Mouse (Mus musculus) forebrain, embryonic 13.5 days (tissue): Measurements from ENCODE around the gene Pde4d. TPM values are rescaled to one million over a fixed set of nuclear protein-coding genes. Genes with fewer than 3 reads are reported as not detected.
A peak's percentile ranks its signal among the peaks of the same experiment; 100 is the strongest.

Experiments used
- ATAC-seq: fragments of 200-750 bp; cut with Nextera tagmentation; 2 replicates; pipeline ENCODE4 v1.8.0; 2017
- H3K27ac ChIP-seq: fragments of 300-500 bp; sonication (generic); 2 replicates; pipeline ENCODE4 v1.5.1; 2015; ENCODE audit warnings: inconsistent platforms, mild to moderate bottlenecking, moderate library complexity
- H3K27me3 ChIP-seq: fragments of 300-500 bp; sonication (generic); 2 replicates; pipeline ENCODE4 v1.6.1; 2015; ENCODE audit warnings: mild to moderate bottlenecking, inconsistent platforms
- H3K36me3 ChIP-seq: fragments of 300-500 bp; sonication (generic); 2 replicates; pipeline ENCODE4 v1.6.1; 2015; ENCODE audit warnings: mild to moderate bottlenecking, inconsistent platforms; ENCODE audit not compliant: poor library complexity, severe bottlenecking
- H3K4me1 ChIP-seq: fragments of 300-500 bp; sonication (generic); 2 replicates; pipeline ENCODE4 v1.6.1; 2015; ENCODE audit warnings: inconsistent platforms
- H3K4me2 ChIP-seq: fragments of 300-500 bp; sonication (generic); 2 replicates; pipeline ENCODE4 v1.6.1; 2015; ENCODE audit warnings: inconsistent platforms, mild to moderate bottlenecking, moderate library complexity
- H3K4me3 ChIP-seq: fragments of 300-500 bp; sonication (generic); 2 replicates; pipeline ENCODE4 v1.5.1; 2015; ENCODE audit warnings: mild to moderate bottlenecking, inconsistent platforms
- H3K9ac ChIP-seq: fragments of 300-500 bp; sonication (generic); 2 replicates; pipeline ENCODE4 v1.6.1; 2015; ENCODE audit warnings: mild to moderate bottlenecking, inconsistent platforms
- H3K9me3 ChIP-seq: fragments of 300-500 bp; sonication (generic); replicated peaks from 2 replicates; pipeline ENCODE4 v1.6.1; 2016; ENCODE audit warnings: inconsistent platforms
- WGBS: fragments of 180-500 bp; shearing (Covaris S2); methylation state at CpG from one replicate; pipeline ENCODE4 v1.1.7; 2015; 5-methylcytosine and 5-hydroxymethylcytosine counted together
- polyA plus RNA-seq: library from polyadenylated mRNA; unstranded; fragments of >200 nt; fragmentation: Nextera tagmentation; extraction: Ambion mirVana; gene quantifications from 2 replicates; pipeline ENCODE4 v1.2.1, GENCODE M21; 2015

The Pde4d gene
- polyA plus RNA-seq, 1 experiment from 2014 or later, result 11.9 TPM

DNA sequence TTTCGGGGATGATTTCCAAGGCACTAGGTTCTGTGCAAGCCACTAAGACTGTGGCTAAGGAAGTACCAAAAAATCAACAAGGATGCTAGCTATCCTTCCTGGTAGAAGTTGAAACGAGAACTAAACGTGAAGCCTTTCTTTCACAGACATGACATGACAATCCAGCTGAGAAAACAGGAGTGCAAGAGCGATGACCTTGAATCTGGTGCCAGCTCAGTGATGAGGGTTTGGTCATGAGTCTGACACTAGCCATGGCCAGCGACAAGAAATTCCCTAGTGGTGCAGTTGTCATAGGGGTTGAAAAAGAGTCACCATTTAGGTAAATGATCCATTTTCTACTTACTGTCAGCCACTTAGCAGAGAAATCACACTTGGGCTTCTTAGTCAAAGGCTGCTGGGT is 1466.2 kb downstream of the Pde4d start:
- Histone ChIP-seq H3K4me1 (peaks cover 15% of the 10 kb centered on the region), H3K27me3 (no peaks in the 10 kb centered on the region), H3K4me2 (no peak overlapping the region), H3K4me3 (no peak overlapping the region), H3K36me3 (no peaks in the 10 kb centered on the region), H3K27ac (no peak overlapping the region), H3K9me3 (no peaks in the 10 kb centered on the region), H3K9ac (no peak overlapping the region)
- 84% methylated on average over 5 of the region's 5 CpGs for WGBS
- no peak for ATAC-seq

DNA sequence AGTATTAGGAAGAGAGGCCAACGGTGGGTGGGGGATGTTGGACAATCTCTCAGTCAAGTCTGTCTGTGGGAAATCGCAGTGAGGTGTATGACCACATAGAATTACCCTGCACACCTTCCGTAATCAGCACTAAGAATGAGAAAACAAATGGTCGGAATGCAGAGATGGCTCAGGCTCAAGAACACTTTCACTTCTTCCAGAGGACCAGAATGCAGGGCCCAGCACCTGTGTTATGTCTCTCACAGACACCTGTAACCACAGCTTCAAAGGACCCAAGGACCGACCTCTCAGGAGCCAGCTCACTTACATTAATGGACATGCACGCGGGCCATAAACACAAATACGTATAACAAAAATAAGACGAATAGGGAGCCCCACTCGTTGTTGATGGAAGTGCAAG is 1467.8 kb downstream of the Pde4d start:
- H3K9ac ChIP-seq, result no peak overlapping the region
- 91% methylated on average over 10 of the region's 10 CpGs for WGBS
- no peaks in the 10 kb centered on the region for H3K36me3 ChIP-seq
- no peak overlapping the region for H3K4me3 ChIP-seq
- ATAC-seq, result no peak
- no peaks in the 10 kb centered on the region for H3K27me3 ChIP-seq
- no peak overlapping the region for H3K4me2 ChIP-seq
- H3K9me3 ChIP-seq, result no peaks in the 10 kb centered on the region
- H3K27ac ChIP-seq, result no peak overlapping the region
- peaks cover 3% of the 10 kb centered on the region; the same call in 1 of the 2 replicates for H3K4me1 ChIP-seq

DNA sequence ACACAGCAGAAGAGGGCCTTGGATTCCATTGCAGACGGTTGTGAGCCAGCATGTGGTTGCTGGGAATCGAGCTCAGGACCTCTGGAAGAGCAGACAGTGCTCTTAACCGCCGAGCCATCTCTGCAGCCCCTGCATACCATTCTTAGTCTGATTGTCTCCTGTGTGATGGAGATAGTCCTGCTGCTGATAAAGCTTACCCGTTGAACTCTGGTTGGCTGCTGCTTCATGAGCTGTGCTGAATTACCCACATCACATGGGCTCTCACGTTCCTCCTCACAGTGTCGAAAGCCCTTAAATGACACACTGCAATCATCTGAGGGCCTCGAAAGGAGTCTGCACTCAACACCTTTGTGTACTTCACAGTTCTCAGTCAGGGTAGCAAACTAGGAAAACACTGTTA is 1468.9 kb downstream of the Pde4d start:
- Histone ChIP-seq H3K4me3 (no peak overlapping the region), H3K9ac (no peak overlapping the region), H3K4me2 (no peak overlapping the region), H3K36me3 (no peaks in the 10 kb centered on the region), H3K27ac (no peak overlapping the region), H3K4me1 (no peaks in the 10 kb centered on the region), H3K9me3 (no peaks in the 10 kb centered on the region), H3K27me3 (no peaks in the 10 kb centered on the region)
- 75% methylated on average over 8 of the region's 8 CpGs for WGBS
- no peak for ATAC-seq

DNA sequence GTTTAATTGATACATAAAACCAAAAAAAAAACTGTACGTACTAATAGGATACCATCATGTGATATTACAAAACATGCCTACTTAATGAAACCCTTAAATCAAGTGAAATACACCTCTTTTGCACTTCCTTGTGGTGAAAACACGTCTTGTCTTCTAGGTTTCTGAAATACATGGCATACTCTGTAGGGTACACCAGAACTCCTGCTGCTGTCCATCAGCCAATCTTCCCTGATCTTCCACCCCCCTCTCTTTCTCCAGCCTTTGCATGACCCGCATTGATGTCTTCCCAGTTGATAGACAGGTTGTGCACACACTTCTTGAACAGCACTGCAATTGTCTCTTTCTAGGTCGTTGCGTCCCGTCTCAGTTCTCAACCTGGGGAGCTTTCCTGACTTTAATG is 1470.5 kb downstream of the Pde4d start:
- no peaks in the 10 kb centered on the region for H3K4me1 ChIP-seq
- no peak overlapping the region for H3K4me3 ChIP-seq
- H3K9ac ChIP-seq, result no peak overlapping the region
- no peaks in the 10 kb centered on the region for H3K36me3 ChIP-seq
- no peak overlapping the region for H3K27ac ChIP-seq
- 86% methylated on average over 6 of the region's 6 CpGs for WGBS
- no peaks in the 10 kb centered on the region for H3K9me3 ChIP-seq
- no peaks in the 10 kb centered on the region for H3K27me3 ChIP-seq
- no peak for ATAC-seq
- H3K4me2 ChIP-seq, result no peak overlapping the region

DNA sequence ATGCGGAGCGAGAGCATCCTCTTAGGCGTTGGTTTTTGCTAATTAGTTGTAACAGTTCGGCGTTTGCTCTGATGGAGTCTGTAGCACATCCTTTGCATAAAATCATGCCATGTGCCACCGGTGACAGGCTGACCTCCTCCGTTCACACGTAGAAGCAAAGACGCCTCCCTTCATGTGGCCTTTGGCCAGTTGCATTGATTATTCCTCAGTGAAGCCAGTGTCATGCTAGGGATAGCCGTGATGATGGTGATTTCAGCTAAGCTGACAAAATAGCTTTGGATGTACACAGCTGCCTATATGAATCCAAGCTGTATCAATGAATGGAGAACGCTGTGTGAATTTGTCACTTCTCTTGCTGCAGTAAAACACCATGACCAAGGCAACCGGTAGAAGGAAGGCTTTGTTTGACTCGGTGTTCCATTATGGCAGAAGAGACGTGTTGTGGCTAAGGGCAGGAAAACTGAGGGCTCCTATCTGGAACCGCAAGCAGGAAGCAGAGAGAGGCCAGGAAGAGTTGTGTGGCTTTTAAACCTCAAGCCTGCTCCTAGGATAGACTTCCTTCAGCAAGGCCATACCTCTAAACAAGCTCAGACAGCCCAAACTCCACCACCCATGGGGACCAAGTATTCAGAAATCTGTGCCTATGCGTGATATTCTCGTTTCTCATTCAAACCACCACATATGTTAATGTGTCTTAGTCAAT is 1471.7 kb downstream of the Pde4d start:
- peaks cover 9% of the 10 kb centered on the region for H3K4me1 ChIP-seq
- no peak overlapping the region for H3K4me2 ChIP-seq
- no peak for ATAC-seq
- no peak overlapping the region for H3K4me3 ChIP-seq
- 86% methylated on average over 17 of the region's 17 CpGs for WGBS
- no peaks in the 10 kb centered on the region for H3K36me3 ChIP-seq
- no peak overlapping the region for H3K27ac ChIP-seq
- H3K27me3 ChIP-seq, result no peaks in the 10 kb centered on the region
- no peaks in the 10 kb centered on the region for H3K9me3 ChIP-seq
- no peak overlapping the region for H3K9ac ChIP-seq

DNA sequence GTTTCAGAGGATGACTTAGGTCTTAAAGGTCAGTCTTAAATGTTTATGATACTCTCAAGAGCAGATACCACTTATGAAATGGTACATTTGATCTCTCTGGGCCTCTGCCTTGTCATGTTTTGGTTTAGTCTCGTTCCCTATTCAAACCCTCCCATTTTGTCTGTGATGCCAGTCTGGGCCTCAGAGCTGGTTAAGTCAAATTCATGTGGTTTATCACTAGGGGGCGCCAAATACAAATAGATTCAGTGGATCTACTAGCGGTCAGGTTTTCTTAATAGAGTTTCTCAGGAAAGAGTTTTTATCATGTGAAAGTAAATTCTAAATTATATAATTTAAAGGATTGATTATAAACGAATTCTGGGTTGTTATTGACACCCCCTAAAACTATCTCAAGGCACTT is 1472.5 kb downstream of the Pde4d start:
- WGBS, result under 1% methylated on average over 4 of the region's 4 CpGs
- Histone ChIP-seq H3K4me3 (no peak overlapping the region), H3K27ac (no peak overlapping the region), H3K27me3 (no peaks in the 10 kb centered on the region), H3K4me1 (peaks cover 10% of the 10 kb centered on the region), H3K9me3 (no peaks in the 10 kb centered on the region), H3K36me3 (no peaks in the 10 kb centered on the region), H3K9ac (no peak overlapping the region), H3K4me2 (no peak overlapping the region)
- peak; percentile 46 for ATAC-seq

DNA sequence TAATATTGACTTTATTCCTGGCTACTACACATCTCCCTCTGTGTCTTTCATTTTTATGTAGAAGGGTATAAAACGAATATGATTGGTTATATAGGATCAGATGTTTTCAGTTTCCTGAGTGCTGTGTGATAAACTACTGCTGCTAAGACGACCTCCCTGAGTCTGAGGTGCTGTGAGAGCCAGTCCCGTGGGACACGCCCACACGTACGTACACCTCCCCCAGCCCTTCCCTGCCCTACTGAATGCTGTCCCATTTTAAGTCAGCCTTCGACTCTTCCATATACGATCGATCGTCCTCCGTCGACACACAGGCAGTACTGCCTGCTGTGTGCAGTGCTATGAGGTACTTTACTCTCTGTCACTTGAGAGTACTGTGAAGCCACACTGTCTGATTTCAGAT is 1473.0 kb downstream of the Pde4d start:
- no peak for ATAC-seq
- Histone ChIP-seq H3K4me1 (peaks cover 10% of the 10 kb centered on the region), H3K27me3 (no peaks in the 10 kb centered on the region), H3K9me3 (no peaks in the 10 kb centered on the region), H3K4me3 (no peak overlapping the region), H3K36me3 (no peaks in the 10 kb centered on the region), H3K9ac (no peak overlapping the region), H3K27ac (no peak overlapping the region), H3K4me2 (no peak overlapping the region)
- WGBS, result 81% methylated on average over 12 of the region's 12 CpGs

DNA sequence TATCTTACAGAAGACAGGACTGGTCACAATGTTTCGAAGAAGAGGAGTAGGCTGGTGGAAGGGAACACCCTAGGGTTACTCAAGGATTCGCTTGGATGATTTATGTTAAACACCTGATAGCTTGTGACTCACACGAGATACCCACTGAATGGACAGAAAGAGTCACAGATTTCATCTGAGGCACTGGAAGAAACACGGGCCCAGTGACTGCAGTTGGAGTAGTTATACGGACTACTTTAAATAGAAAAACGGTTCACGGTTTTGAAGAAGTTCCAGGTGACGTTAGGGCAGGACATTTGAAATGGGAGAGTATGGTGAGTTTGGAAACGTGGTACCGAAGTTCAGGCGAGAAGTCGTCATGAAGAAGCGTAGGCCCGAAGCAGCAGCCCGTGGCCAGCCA is 1475.0 kb downstream of the Pde4d start:
- no peak overlapping the region for H3K27ac ChIP-seq
- no peaks in the 10 kb centered on the region for H3K36me3 ChIP-seq
- H3K4me2 ChIP-seq, result no peak overlapping the region
- H3K27me3 ChIP-seq, result no peaks in the 10 kb centered on the region
- 93% methylated on average over 15 of the region's 15 CpGs for WGBS
- no peak for ATAC-seq
- peaks cover 16% of the 10 kb centered on the region for H3K4me1 ChIP-seq
- no peak overlapping the region for H3K4me3 ChIP-seq
- no peak overlapping the region for H3K9ac ChIP-seq
- H3K9me3 ChIP-seq, result no peaks in the 10 kb centered on the region

DNA sequence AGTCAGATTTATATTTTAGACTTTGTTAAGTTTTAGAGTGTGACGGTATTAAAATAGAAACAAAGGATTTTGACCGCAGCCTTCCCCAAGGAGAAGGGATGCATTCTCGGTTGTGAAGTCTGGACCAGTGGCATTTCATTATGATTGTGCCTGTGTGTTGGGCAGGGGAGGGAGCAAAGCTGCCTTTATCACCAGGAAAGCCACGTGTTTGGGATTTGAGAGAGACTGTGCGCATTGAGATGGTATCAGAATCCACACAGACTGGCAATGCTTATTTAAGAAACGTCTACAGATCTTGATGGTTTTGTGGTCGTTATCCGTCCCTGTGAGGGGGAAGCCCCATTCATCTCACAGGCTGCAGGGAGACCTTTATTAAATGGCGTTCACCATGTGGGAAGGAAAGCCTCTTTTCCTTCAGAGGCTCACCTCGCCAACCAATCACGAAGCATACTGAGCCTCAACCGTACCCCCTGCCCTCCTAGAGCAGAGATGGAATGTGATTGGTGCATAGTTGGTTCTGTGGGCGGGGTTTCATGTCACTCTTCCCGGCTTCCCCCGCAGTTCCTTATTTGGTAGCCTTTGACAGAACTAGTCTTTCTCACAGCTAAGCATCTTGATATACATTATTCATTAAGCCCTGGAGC is 1476.7 kb downstream of the Pde4d start:
- peak; percentile 99 for ATAC-seq

DNA sequence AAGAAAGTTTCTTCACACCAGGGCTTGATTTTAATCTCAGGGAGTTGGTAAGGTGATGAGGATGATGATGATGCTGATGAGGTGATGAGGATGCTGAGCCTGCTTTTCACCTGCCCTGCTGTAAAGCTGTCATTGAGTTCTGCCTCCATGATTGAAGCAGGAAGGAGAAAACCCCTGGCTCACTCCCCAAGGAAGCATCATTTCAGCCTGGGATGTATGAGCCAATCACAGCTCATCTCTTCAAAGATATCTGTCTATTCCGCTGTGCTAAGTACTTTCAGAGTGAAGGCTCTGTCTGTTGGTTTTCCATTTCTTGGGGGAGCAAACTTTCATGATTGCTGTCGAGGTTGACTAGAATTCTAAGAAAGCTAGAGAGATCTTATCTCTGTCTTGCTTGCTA is 1478.0 kb downstream of the Pde4d start:
- H3K4me1 ChIP-seq, result peaks cover 16% of the 10 kb centered on the region
- ATAC-seq, result no peak
- no peaks in the 10 kb centered on the region for H3K9me3 ChIP-seq
- 79% methylated on average over 2 of the region's 2 CpGs for WGBS
- H3K4me3 ChIP-seq, result peak overlapping the region; percentile 19
- no peak overlapping the region for H3K9ac ChIP-seq
- H3K4me2 ChIP-seq, result peak overlapping the region; percentile 43
- no peak overlapping the region for H3K27ac ChIP-seq
- H3K27me3 ChIP-seq, result no peaks in the 10 kb centered on the region
- H3K36me3 ChIP-seq, result no peaks in the 10 kb centered on the region

More for the DNA sequence above, 1476.7 kb downstream of the Pde4d start:
- Histone ChIP-seq H3K27ac (peak overlapping the region; percentile 63), H3K36me3 (no peaks in the 10 kb centered on the region), H3K4me2 (peak overlapping the region; percentile 53), H3K4me1 (peaks cover 16% of the 10 kb centered on the region), H3K4me3 (peak overlapping the region; percentile 19), H3K9ac (peak overlapping the region; percentile 19; the same call in 1 of the 2 replicates), H3K9me3 (no peaks in the 10 kb centered on the region), H3K27me3 (no peaks in the 10 kb centered on the region)
- WGBS, result 23% methylated on average over 15 of the region's 15 CpGs

DNA sequence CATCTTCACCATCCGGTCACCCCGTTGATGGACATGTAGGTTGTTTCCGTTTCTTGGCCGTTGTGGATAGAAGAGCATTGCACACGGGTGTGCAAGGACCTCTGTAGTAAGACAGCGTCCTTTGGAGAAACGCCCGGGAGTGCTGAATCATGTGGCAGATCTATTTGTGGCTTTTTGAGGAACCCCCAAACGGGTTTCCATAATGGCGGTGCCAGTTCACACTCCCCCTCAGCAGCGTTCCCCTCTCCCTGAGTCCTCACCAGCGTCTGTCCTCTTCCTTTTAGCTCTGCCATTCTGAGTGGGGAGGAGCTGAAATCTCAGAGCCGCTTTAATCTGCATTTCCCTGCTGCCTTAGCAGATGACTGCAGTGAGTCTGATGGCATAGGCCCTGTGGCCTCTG is 1482.9 kb downstream of the Pde4d start:
- Histone ChIP-seq H3K9ac (no peak overlapping the region), H3K4me1 (peaks cover 6% of the 10 kb centered on the region; the same call in 1 of the 2 replicates), H3K36me3 (peaks cover 17% of the 10 kb centered on the region), H3K4me2 (no peak overlapping the region), H3K4me3 (no peak overlapping the region), H3K27me3 (no peaks in the 10 kb centered on the region), H3K27ac (no peak overlapping the region), H3K9me3 (no peaks in the 10 kb centered on the region)
- 94% methylated on average over 13 of the region's 13 CpGs for WGBS
- no peak for ATAC-seq

DNA sequence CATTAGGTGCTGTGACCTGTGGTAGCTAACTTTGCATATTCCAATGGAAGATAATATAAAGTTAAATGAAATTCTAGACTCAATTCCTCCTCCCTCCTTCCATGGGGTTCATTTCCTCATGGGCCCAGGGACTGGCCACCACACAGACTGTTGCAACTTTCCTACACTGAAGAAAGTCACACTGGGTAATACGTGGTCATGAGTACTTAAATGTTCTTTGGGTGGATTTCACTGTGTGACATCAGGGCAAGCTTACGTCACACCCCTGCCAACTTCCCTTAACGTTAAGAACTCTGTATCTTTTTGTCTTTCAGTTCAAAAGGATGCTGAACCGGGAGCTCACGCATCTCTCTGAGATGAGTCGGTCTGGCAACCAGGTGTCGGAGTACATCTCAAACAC is 1483.8 kb downstream of the Pde4d start:
- H3K4me3 ChIP-seq, result no peak overlapping the region
- no peak overlapping the region for H3K4me2 ChIP-seq
- H3K9me3 ChIP-seq, result no peaks in the 10 kb centered on the region
- 90% methylated on average over 7 of the region's 7 CpGs for WGBS
- H3K9ac ChIP-seq, result no peak overlapping the region
- no peak overlapping the region for H3K27ac ChIP-seq
- no peaks in the 10 kb centered on the region for H3K27me3 ChIP-seq
- peaks cover 1% of the 10 kb centered on the region; the same call in 1 of the 2 replicates for H3K4me1 ChIP-seq
- ATAC-seq, result no peak
- peaks cover 24% of the 10 kb centered on the region for H3K36me3 ChIP-seq

DNA sequence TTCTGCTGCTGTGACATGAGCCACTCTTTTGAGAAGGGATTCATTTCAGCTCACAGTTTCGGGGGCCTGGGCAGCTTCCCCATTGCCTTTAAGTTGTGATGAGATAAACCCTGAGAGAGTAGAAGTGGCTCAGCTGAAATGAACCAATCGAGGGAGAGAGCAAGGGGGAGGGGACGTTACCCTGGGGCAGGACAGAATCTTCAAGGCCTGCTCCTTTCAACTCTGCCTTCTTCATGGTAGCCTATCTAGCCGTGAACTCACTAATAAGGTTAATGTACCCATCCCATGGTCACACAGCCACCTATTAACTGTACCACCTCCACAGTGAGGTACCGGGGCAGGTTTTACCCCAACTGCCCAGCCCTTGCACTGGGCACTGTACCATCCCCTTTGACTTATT is 1487.1 kb downstream of the Pde4d start:
- H3K27ac ChIP-seq, result no peak overlapping the region
- H3K27me3 ChIP-seq, result no peaks in the 10 kb centered on the region
- H3K4me2 ChIP-seq, result no peak overlapping the region
- no peak overlapping the region for H3K4me3 ChIP-seq
- H3K9ac ChIP-seq, result no peak overlapping the region
- H3K9me3 ChIP-seq, result no peaks in the 10 kb centered on the region
- WGBS, result 92% methylated on average over 5 of the region's 5 CpGs
- ATAC-seq, result no peak
- H3K36me3 ChIP-seq, result peaks cover 50% of the 10 kb centered on the region
- no peaks in the 10 kb centered on the region for H3K4me1 ChIP-seq
